Mouse (Mus musculus) hematopoietic stem cell, adult 5-6 weeks (primary cell): ENCODE data around the gene Gpx3. TPM values are rescaled to one million over a fixed set of nuclear protein-coding genes. Genes with fewer than 3 reads are reported as not detected.
"Not testable (repeated sequence)": the region's sequence is repeated elsewhere in the genome, so short reads cannot be mapped to it uniquely, and the experiment has no call there.

Experiments
- ATAC-seq, 2 experiments: fragments of 125-278 bp in 1 of 2; replicated peaks in 1 of 2; 2 replicates each; pipeline ENCODE4 v1.8.0; 2016 to 2017; ENCODE audit warnings: inconsistent platforms in 2 of 2, mild to moderate bottlenecking in 2 of 2, moderate number of reproducible peaks in 2 of 2, low read depth in 1 of 2, moderate TSS enrichment in 1 of 2; ENCODE audit not compliant: low FRiP score in 2 of 2, poor library complexity in 2 of 2, severe bottlenecking in 2 of 2, insufficient read depth in 1 of 2, low TSS enrichment in 1 of 2
- total RNA-seq: library from RNA; stranded (forward); fragments of 172-1452, 232-1000 nt; gene quantifications from 2 replicates; pipeline ENCODE4 v1.2.3, GENCODE M21; 2017

Gene Gpx3
- total RNA-seq, 1 experiment from 2014 or later = not detected

GRCm38 (mm10) chr11:54954716-54955115, 52.5 kb downstream of the Gpx3 start:
- no peak for ATAC-seq

GRCm38 (mm10) chr11:54955400-54955734, 53.1 kb downstream of the Gpx3 start:
- not testable (repeated sequence) for ATAC-seq

- peak; percentile 93 to 96 for ATAC-seq
Measured at GRCm38 (mm10) chr11:54955735-54956480, 53.7 kb downstream of the Gpx3 start.

- ATAC-seq = no peak
Measured at GRCm38 (mm10) chr11:54956912-54957311, 54.7 kb downstream of the Gpx3 start.

GRCm38 (mm10) chr11:54957708-54958107, 55.5 kb downstream of the Gpx3 start:
- not testable (repeated sequence) for ATAC-seq

DNA sequence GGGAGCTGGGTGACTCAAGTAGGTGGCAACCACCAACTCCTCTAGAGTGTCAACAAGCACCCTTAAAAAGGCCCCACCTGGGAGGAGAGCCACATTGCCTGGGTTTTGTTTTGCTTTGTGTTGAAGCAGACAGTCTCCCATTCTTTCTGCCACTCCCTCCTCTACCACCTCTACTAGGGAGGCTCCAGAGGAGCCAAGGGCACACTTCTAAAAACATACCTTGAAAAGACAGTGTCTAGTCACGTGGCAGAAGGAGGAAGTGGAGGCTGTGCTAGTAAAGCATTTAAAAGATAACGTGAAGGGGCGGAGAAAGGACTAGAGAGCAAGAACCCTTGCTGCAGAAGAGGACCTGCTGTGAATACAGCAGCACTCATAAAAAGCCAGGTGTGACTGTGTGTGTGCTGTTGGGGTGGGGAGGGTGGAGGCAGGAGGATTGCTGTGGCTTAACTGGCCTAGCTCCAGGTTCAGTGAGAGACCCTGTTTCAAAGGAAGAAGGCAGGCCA, 56.4 kb downstream of the Gpx3 start:
- no peak for ATAC-seq

Other genes starting within 250 kb of the Gpx3 start
- gene Cdc42se2, start 114.8 kb upstream of the Gpx3 start, total RNA-seq = 94.8 and 117 TPM in 2 replicates
- 2.5 and 3.1 TPM in 2 replicates for gene Lyrm7, start 41.5 kb upstream of the Gpx3 start, total RNA-seq
- gene Hint1, start 36.1 kb upstream of the Gpx3 start, total RNA-seq = 302 and 467 TPM in 2 replicates
- 26.6 and 44.4 TPM in 2 replicates for gene Tnip1, start 60.5 kb downstream of the Gpx3 start, total RNA-seq
- 62.0 and 69.8 TPM in 2 replicates for gene Anxa6, start 131.0 kb downstream of the Gpx3 start, total RNA-seq
- 47.6 and 48.7 TPM in 2 replicates for gene Ccdc69, start 175.7 kb downstream of the Gpx3 start, total RNA-seq
- gene Gm2a, start 195.7 kb downstream of the Gpx3 start, total RNA-seq = 70.1 and 79.8 TPM in 2 replicates
- not detected in 2 replicates for gene Slc36a3, start 249.3 kb downstream of the Gpx3 start, total RNA-seq